Mouse (Mus musculus) testis, adult 2 months (tissue): ENCODE results near the gene Emp3. TPM values are rescaled to one million over a fixed set of nuclear protein-coding genes. Genes with fewer than 3 reads are reported as not detected.
A peak's percentile ranks its signal among the peaks of the same experiment; 100 is the strongest.

Experiments used
- H3K27ac ChIP-seq: fragments of 200-500 bp; 2 replicates; pipeline ENCODE4 v1.5.1; 2012; ENCODE audit warnings: low read depth, low read length; ENCODE audit not compliant: control insufficient read depth, insufficient read depth
- H3K27me3 ChIP-seq: fragments of 200-500 bp; 2 replicates; pipeline ENCODE4 v1.6.1; 2012; ENCODE audit warnings: mild to moderate bottlenecking, low read length, moderate library complexity; ENCODE audit not compliant: control insufficient read depth, insufficient read depth
- H3K36me3 ChIP-seq: fragments of 200-500 bp; 2 replicates; pipeline ENCODE4 v1.6.1; 2012; ENCODE audit warnings: mild to moderate bottlenecking, low read length; ENCODE audit not compliant: control insufficient read depth, insufficient read depth
- H3K4me1 ChIP-seq: fragments of 200-500 bp; 2 replicates; pipeline ENCODE4 v1.6.1; 2012; ENCODE audit warnings: low read length; ENCODE audit not compliant: control insufficient read depth, insufficient read depth
- H3K4me3 ChIP-seq: fragments of 200-500 bp; 2 replicates; pipeline ENCODE4 v1.5.1; 2012; ENCODE audit warnings: low read depth, mild to moderate bottlenecking, low read length, moderate library complexity, mixed read lengths; ENCODE audit not compliant: control insufficient read depth
- CTCF ChIP-seq: fragments of 200-500 bp; IDR thresholded peaks from 2 replicates; pipeline ENCODE4 v1.5.1; 2012; ENCODE audit warnings: low read depth, mild to moderate bottlenecking, inconsistent platforms, low read length, moderate library complexity; ENCODE audit not compliant: control insufficient read depth, insufficient read depth, insufficient replicate concordance
- POLR2A ChIP-seq: fragments of 200-500 bp; IDR thresholded peaks from 2 replicates; pipeline ENCODE4 v1.6.1; 2012; ENCODE audit warnings: low read depth, mild to moderate bottlenecking, inconsistent platforms, low read length, moderate library complexity; ENCODE audit not compliant: control insufficient read depth
- polyA plus RNA-seq: library from polyadenylated mRNA; depleted of rRNA; stranded (reverse); fragments of >200 nt; gene quantifications from 2 replicates; pipeline ENCODE4 v1.2.3, GENCODE M21; 2012

Emp3 gene
- polyA plus RNA-seq, 1 experiment, result 80.7 TPM

DNA sequence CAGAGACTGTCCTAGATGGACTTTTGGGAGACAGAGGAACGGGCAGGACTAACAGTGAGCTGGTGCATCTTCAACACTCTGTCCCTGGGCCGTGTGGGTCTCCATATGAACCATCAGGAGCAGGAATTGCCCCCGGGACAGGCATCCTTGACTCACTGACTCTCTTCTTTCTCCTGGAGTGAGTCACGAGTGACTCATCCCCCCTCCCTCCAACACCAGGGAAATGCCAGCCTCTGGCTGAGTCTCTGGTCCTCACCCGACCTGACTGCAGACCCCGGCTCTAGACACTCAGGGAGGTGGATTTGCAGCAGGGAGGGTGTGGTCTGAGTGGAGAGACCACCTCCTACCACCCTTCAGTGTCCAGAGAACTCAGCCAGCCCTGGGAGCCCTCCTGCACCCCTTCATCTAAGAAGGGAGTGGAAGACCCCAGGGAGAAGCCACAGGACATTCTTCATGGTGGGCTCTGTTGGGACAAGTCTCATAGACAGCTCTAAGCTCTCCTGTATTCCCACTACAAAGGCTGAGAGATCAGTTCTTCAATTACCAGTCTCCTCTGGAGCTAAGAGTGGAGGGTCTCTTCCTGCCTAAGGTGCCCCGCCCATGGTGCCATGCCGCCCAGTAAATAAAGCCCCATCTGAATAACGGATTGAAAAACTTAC is 492 bp downstream of the Emp3 start:
- H3K4me1 ChIP-seq, result peaks cover 36% of the 10 kb centered on the region

DNA sequence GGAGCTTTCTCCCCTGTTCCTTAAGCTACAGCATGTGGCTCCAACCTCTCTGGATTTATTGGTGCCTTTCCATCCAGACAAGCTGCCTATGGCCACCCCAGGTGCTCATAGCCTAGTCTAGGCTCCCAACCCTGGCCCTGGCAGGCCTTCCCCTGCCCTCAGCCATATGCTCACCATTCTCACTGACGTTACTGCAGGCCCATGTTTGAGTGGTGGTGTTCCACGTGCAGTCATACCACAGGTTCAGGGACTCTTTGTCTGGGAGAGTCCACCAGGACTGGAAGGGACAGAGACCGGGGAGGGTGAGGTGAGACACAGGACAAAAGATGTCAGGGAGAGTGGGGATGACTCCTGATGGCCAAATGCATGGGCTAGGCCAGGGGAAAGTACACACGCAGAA is 1.4 kb downstream of the Emp3 start:
- no peaks in the 10 kb centered on the region for H3K36me3 ChIP-seq
- no peak overlapping the region for H3K4me3 ChIP-seq
- H3K27ac ChIP-seq, result no peak overlapping the region; the same call in 1 of the 2 replicates
- TF ChIP-seq CTCF (no peak), POLR2A (no peak)
- no peaks in the 10 kb centered on the region for H3K27me3 ChIP-seq
- H3K4me1 ChIP-seq, result peaks cover 36% of the 10 kb centered on the region

More for the DNA sequence above, 492 bp downstream of the Emp3 start:
- H3K4me3 ChIP-seq, result peak overlapping the region; percentile 53
- H3K27ac ChIP-seq, result peak overlapping the region; percentile 77
- TF ChIP-seq CTCF (no peak), POLR2A (no peak)
- H3K27me3 ChIP-seq, result no peaks in the 10 kb centered on the region
- H3K36me3 ChIP-seq, result no peaks in the 10 kb centered on the region

DNA sequence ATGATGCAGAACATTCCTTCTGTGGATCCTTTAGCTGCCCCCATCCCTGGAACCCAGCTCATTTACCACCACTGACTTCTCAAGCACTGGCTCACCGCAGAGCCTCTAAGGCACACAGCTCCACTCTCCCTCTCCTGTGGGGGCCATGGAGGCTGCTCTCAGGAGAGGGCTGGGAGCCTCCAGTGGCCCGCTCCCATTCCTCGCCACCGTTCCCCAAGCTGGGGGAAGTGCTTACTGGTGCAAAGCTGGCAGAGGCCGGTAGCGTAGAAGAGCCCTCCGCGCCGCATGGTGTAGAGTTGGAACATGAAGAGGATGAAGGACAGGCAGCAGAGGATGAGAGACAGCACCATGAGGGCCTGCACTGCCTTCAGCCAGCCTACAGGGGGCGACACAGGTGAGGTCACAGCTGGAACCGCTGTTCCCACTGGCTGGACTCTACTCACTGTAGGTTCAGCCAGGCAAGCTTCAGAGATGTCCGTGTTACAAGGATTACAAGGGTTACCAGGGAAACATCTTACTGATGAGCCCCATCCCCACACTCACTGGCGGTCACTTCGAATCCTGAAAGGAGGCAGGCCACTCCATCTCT is 2.0 kb downstream of the Emp3 start:
- Histone ChIP-seq H3K27me3 (no peaks in the 10 kb centered on the region), H3K4me1 (peaks cover 30% of the 10 kb centered on the region), H3K36me3 (no peaks in the 10 kb centered on the region), H3K27ac (no peak overlapping the region), H3K4me3 (no peak overlapping the region)
- TF ChIP-seq POLR2A, result no peak
- peak; percentile 93; the same call in 1 of the 2 replicates for TF ChIP-seq CTCF

DNA sequence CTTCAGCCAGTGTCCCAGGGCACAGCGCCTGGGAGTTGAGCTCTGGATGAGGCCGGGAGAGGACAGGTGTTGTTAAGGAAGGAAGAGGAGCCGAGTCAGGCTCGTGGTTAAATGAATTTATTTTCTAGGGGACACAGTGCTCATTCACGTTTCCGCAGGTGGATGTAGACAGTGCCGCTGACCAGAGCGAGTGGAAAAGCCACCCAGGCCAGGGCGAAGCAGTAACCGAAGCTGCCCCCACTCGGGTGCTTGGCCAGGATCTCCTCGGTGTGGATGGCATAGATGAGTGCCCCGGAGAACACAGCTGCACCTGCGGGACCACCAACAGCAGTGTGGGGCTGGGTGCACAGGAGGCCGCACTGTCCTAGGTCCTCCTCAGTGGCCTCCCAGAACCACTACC is 3.3 kb downstream of the Emp3 start:
- H3K36me3 ChIP-seq, result no peaks in the 10 kb centered on the region
- no peak overlapping the region for H3K4me3 ChIP-seq
- H3K27ac ChIP-seq, result no peak overlapping the region
- peaks cover 26% of the 10 kb centered on the region for H3K4me1 ChIP-seq
- TF ChIP-seq CTCF (no peak), POLR2A (no peak)
- H3K27me3 ChIP-seq, result no peaks in the 10 kb centered on the region

DNA sequence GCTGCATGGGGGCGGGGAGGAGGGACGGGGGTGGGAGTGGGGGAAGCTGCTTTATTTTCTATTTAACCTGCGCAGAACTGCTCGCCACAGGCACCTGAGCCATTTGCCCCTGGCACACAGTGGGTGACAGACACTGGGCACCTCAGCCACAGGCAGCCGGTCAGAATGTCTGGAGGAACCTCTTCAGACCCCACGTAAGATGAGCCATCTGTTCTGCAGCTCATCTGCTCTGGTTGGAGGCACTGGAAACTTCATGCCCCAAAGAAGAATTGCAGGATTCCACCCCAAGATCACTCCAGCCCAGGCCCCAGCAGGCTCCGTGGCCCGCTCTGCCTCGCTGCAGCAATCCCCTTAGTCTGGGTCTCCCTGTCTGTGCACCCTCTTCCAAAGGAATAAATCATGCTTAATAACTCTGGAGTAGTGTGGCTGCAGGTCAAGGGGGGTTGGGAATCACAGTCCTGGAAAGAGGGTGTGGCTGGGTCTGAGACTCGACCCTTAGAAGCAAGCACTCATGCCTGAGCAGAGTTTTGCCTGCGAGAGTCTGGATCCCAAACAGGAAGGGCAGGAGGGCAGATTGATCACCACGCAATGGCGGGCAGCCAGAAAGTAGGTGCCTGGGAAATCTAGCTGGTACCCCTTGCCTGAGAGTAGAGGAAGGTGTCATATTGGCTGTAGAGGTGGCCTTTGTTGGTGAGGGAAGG is 4.0 kb downstream of the Emp3 start:
- peaks cover 19% of the 10 kb centered on the region for H3K4me1 ChIP-seq
- peak overlapping the region; percentile 22 for H3K27ac ChIP-seq
- no peak overlapping the region for H3K4me3 ChIP-seq
- H3K36me3 ChIP-seq, result no peaks in the 10 kb centered on the region
- no peaks in the 10 kb centered on the region for H3K27me3 ChIP-seq
- TF ChIP-seq CTCF (no peak), POLR2A (no peak)

DNA sequence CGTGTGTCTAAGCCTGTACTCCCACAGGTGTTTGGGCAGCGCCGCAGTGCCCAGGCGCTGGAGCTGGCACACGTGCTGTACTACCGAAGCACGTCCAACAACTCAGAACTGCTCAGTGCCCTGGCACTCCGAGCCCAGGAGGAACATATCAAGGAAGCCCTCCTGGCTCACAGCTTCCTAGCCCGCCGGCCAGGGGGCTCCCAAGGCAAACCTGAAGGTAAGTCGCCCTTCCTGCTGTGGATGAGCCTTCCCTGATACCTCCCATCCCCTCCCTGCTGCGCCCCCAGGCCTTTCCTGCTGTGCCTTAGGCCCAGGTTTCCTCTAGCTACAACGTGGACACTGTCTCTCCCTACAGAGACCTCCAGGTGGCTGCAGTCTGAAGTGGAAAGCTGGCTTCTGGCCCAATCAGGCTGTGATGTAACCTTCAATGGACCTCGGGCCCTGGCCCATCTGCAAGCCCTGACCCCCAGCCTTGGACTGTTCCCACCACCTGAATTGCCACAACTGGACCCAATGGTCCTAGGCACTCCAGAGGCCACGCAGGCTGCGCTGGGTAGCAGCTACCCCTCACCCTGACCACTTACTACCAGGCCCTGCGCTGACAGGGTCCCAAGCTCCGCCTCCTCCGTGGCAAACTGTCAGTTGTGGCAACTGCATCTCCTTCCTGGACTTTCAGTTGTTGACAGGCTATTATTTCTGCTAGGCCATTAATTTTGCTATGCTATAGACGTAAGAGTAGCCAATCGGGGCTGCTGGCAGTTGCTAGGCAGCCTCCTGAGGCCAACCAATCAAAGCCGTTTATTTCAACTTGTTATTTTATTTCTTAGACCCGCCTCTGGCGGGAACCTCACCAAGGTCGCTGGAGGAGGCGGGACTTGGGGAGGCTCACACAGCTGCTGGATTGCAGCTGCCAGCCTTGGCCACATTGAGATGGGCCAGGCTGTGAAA is 4.9 kb downstream of the Emp3 start:
- Histone ChIP-seq H3K27ac (peak overlapping the region; percentile 74), H3K27me3 (no peaks in the 10 kb centered on the region), H3K4me3 (peak overlapping the region; percentile 8), H3K36me3 (no peaks in the 10 kb centered on the region), H3K4me1 (peaks cover 15% of the 10 kb centered on the region)
- TF ChIP-seq CTCF, result no peak
- no peak for TF ChIP-seq POLR2A
